Comparison of ENCODE assay signal across 19 mouse cellular contexts in genomic region chr8:99327559-99327958, GRCm38 (mm10).
"Had no signal": no experiment of that assay in that cellular context is flagged by ENCODE, and none has a peak within 500 bp of the region (broad histone marks: within the 10 kb centered on the region; RNA-seq: fewer than 3 reads in every experiment).

No protein-coding gene starts in this region.

- H3K36me3 ChIP-seq: limb, embryonic 13.5 days; liver, embryonic 12.5 days; liver, embryonic 15.5 days; midbrain, embryonic 12.5 days; midbrain, embryonic 15.5 days; neural tube, embryonic 12.5 days had no signal

- H3K27ac ChIP-seq: kidney, postnatal 0 days; layer of hippocampus, adult 2 months; limb, embryonic 13.5 days; liver, embryonic 12.5 days; liver, embryonic 15.5 days; macrophage; midbrain, embryonic 12.5 days; midbrain, embryonic 15.5 days; neural tube, embryonic 12.5 days had no signal

- H3K9ac ChIP-seq: limb, embryonic 13.5 days; liver, embryonic 12.5 days; liver, embryonic 15.5 days; midbrain, embryonic 12.5 days; midbrain, embryonic 15.5 days; neural tube, embryonic 12.5 days had no signal

- H3K4me3 ChIP-seq: layer of hippocampus, adult 2 months; limb, embryonic 13.5 days; liver, embryonic 12.5 days; liver, embryonic 15.5 days; midbrain, embryonic 12.5 days; midbrain, embryonic 15.5 days; neural tube, embryonic 12.5 days had no signal

- H3K4me2 ChIP-seq: limb, embryonic 13.5 days; liver, embryonic 12.5 days; liver, embryonic 15.5 days; midbrain, embryonic 12.5 days; midbrain, embryonic 15.5 days; neural tube, embryonic 12.5 days had no signal

- DNase-seq: kidney, adult 2 months; kidney, postnatal 25 days; liver; lung, adult 18-20 months; lung, postnatal 14 days; retina, postnatal 1 day; thymus, adult 2 months; thymus, postnatal 14 days; thymus, postnatal 4 days had no signal

- ATAC-seq: intestine, postnatal 0 days; liver, embryonic 12.5 days; midbrain, embryonic 15.5 days had no signal

- H3K27me3 ChIP-seq: limb, embryonic 13.5 days; liver, embryonic 12.5 days; liver, embryonic 15.5 days; midbrain, embryonic 12.5 days; midbrain, embryonic 15.5 days; neural tube, embryonic 12.5 days had no signal

- H3K9me3 ChIP-seq: limb, embryonic 13.5 days; liver, embryonic 12.5 days; liver, embryonic 15.5 days; midbrain, embryonic 12.5 days; midbrain, embryonic 15.5 days; neural tube, embryonic 12.5 days had no signal

- H3K4me1 ChIP-seq: limb, embryonic 13.5 days; liver, embryonic 12.5 days; liver, embryonic 15.5 days; midbrain, embryonic 12.5 days; midbrain, embryonic 15.5 days; neural tube, embryonic 12.5 days had no signal
